Mouse (Mus musculus) hindbrain, embryonic 13.5 days (tissue): ENCODE measurements at regions not wholly inside any gene's neighbourhood (a gene's known extent, or its start where the extent isn't known, plus 50 kb on each side); places are given as distances from the start of the nearest gene placed in this dataset.

Experiments used
- ATAC-seq: fragments of 200-750 bp; cut with Nextera tagmentation; 2 replicates; pipeline ENCODE4 v1.8.0; 2017; ENCODE audit warnings: moderate TSS enrichment; ENCODE audit not compliant: low FRiP score
- H3K27ac ChIP-seq: fragments of 300-500 bp; sonication (generic); 2 replicates; pipeline ENCODE4 v1.5.1; 2015; ENCODE audit warnings: inconsistent platforms, mild to moderate bottlenecking, moderate library complexity
- H3K27me3 ChIP-seq: fragments of 300-500 bp; sonication (generic); 2 replicates; pipeline ENCODE4 v1.6.1; 2015; ENCODE audit warnings: mild to moderate bottlenecking, inconsistent platforms
- H3K36me3 ChIP-seq: fragments of 300-500 bp; sonication (generic); 2 replicates; pipeline ENCODE4 v1.6.1; 2015; ENCODE audit warnings: mild to moderate bottlenecking, inconsistent platforms
- H3K4me1 ChIP-seq: fragments of 300-500 bp; sonication (generic); replicated peaks from 2 replicates; pipeline ENCODE4 v1.6.1; 2015; ENCODE audit warnings: inconsistent platforms
- H3K4me2 ChIP-seq: fragments of 300-500 bp; sonication (generic); 2 replicates; pipeline ENCODE4 v1.6.1; 2015; ENCODE audit warnings: inconsistent platforms, mild to moderate bottlenecking, moderate library complexity
- H3K4me3 ChIP-seq: fragments of 300-500 bp; sonication (generic); 2 replicates; pipeline ENCODE4 v1.5.1; 2015; ENCODE audit warnings: mild to moderate bottlenecking, inconsistent platforms
- H3K9ac ChIP-seq: fragments of 300-500 bp; sonication (generic); 2 replicates; pipeline ENCODE4 v1.6.1; 2015; ENCODE audit warnings: mild to moderate bottlenecking, inconsistent platforms
- H3K9me3 ChIP-seq: fragments of 300-500 bp; sonication (generic); 2 replicates; pipeline ENCODE4 v1.6.1; 2016; ENCODE audit warnings: inconsistent platforms
- WGBS: fragments of 180-500 bp; shearing (Covaris S2); methylation state at CpG from one replicate; pipeline ENCODE4 v1.1.7; 2015; 5-methylcytosine and 5-hydroxymethylcytosine counted together

DNA sequence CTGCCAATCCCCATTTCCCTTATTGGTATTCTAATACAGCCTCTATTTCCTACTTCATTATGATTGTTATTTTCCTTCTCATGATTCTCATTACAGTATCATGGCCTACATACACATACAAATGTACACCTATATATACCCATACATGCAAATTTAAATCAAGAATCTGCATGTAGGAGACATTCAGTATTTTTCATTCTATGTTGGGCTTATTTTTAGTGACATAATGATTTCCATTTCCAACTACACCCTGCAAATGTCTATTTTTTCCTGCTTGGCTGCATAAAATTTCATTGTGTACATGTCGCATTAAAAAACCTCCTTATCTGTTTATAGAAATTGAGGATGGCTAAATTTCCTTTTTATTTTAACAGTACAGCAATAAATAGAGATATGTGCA lies 236.9 kb upstream of the Ghitm start:
- H3K4me2 ChIP-seq: no peak overlapping the region

DNA sequence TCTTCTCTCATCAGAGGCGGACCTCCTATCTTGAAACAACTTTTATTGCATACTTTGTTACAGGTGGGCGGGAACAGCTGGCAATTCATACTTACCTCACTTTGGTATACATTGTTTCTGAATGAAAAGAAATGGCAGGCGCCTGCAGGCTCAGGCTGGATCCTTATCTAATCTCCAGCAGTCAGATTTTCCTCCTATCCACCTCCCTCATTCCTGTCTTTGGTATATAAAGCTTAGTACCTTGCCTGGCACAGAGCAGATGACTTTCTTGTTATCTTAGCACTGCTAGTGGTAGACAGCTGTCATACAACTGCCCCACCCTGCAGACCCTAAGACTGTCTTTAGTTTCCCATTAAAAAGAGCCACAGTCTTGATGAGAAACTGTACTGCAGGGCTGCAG lies 226.8 kb upstream of the Ghitm start:
- WGBS: 76% methylated on average over 3 of the region's 3 CpGs
- Histone ChIP-seq H3K4me3 (no peak overlapping the region), H3K27me3 (no peaks in the 10 kb centered on the region), H3K4me2 (no peak overlapping the region), H3K4me1 (no peaks in the 10 kb centered on the region), H3K27ac (no peak overlapping the region), H3K9me3 (no peaks in the 10 kb centered on the region), H3K9ac (no peak overlapping the region), H3K36me3 (no peaks in the 10 kb centered on the region)
- no peak for ATAC-seq

More for the DNA sequence above, 236.9 kb upstream of the Ghitm start:
- Histone ChIP-seq H3K27me3 (no peaks in the 10 kb centered on the region), H3K9ac (no peak overlapping the region), H3K27ac (no peak overlapping the region), H3K36me3 (no peaks in the 10 kb centered on the region), H3K9me3 (no peaks in the 10 kb centered on the region), H3K4me1 (no peaks in the 10 kb centered on the region), H3K4me3 (no peak overlapping the region)
- no peak for ATAC-seq
- 90% methylated on average over 1 of the region's 1 CpGs for WGBS

DNA sequence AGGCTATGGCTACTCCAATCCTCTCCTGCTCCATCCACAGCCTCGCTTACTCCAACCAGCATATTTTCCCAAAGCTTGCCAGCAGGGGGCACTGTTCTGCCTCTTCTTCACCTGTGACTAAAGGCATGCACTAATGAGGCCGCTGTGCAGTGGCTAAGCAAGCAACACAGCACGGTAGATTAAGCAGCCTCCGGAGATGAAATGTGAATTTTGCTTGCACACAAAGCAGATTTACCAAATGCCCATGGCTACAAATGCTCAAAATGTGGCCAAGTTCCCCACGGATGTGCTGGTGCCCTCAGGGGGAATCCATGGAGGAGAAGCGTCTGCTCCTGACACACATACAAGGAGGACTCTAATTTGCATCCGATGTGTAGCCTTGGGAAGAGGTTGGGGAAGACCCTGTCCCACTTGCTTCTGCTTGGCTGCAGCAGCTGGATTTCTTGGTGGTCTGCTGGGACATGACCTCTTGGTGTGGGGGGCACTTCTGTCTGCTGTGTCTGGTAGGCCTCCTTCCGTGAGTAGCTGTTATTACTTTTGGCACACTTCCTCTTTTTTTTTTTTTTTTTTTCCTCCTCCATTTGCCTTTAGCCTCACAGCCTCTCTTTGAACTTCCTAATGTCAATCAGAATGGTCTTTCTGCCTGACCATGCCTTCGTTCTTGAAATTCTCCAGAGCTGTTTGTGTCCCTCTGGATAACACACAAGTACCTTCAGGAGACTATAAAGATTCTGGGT lies 221.1 kb upstream of the Ghitm start:
- no peaks in the 10 kb centered on the region for H3K36me3 ChIP-seq
- no peaks in the 10 kb centered on the region for H3K9me3 ChIP-seq
- no peak overlapping the region for H3K27ac ChIP-seq
- 25% methylated on average over 9 of the region's 9 CpGs for WGBS
- no peak overlapping the region for H3K4me2 ChIP-seq
- H3K27me3 ChIP-seq: no peaks in the 10 kb centered on the region
- peak; percentile 92 for ATAC-seq
- no peaks in the 10 kb centered on the region for H3K4me1 ChIP-seq
- H3K4me3 ChIP-seq: no peak overlapping the region
- no peak overlapping the region for H3K9ac ChIP-seq

DNA sequence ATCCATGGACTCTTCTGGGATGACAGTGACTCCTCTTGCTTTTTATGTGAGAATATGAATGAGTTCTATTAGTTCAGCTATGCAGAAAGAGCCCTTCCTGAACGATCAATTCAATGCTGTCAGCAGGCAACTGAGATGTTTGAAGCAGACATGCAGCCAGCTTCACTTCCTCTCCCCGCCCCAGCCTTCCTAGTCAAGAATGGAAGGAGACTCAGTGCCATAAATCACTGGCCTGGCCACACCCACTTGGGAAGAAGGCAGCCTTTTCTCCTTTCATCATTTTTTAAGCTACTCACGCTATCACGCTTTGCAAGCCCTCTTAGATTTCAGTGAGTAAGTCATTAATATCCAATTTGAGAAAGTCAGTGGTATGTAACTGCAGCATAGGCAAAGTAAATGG lies 188.3 kb upstream of the Ghitm start:
- Histone ChIP-seq H3K27ac (no peak overlapping the region), H3K9me3 (no peaks in the 10 kb centered on the region), H3K4me2 (no peak overlapping the region), H3K9ac (no peak overlapping the region), H3K4me1 (peaks cover 5% of the 10 kb centered on the region; the same call in 1 of the 2 replicates), H3K27me3 (no peaks in the 10 kb centered on the region), H3K4me3 (no peak overlapping the region), H3K36me3 (no peaks in the 10 kb centered on the region)
- WGBS: 61% methylated on average over 4 of the region's 4 CpGs
- ATAC-seq: peak; percentile 59; the same call in 1 of the 2 replicates

DNA sequence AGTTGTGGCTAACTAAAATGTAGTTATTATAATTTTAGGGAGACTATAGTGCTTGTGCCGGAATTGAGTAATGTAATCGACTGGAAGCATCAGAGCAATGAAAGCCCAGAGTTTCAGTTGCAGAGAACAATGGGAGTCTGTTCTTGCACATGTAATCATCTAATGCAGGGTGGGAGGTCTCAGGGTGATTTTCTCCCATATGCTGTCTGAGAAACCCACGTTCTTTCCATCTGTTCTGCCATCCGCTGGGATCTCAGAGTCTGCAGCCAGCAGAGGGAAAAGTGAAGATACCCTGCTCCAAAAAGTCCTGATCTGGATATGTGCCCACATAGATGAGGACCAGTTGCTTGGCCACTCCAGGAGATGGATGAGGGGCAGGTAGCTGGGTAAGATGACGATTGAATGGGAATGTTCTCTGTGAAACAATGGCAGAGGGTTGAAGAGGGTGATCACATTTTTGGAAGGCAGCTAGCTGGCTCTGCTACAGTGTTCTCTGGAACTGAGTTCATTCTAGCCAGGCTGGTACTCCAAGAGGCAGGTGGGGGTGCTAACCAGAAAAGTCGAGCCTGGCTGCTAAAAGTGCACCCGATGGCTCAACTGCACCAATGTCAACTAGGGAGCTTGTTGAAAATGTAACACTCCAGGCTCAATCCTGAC lies 180.3 kb upstream of the Ghitm start:
- H3K9ac ChIP-seq: no peak overlapping the region
- H3K9me3 ChIP-seq: no peaks in the 10 kb centered on the region
- H3K27me3 ChIP-seq: no peaks in the 10 kb centered on the region
- no peaks in the 10 kb centered on the region for H3K4me1 ChIP-seq
- no peak overlapping the region for H3K4me3 ChIP-seq
- H3K27ac ChIP-seq: 0 out of 2 replicates have a peak overlapping the region, but pooled peaks have one; percentile 6
- H3K4me2 ChIP-seq: no peak overlapping the region
- 67% methylated on average over 7 of the region's 7 CpGs for WGBS
- no peaks in the 10 kb centered on the region for H3K36me3 ChIP-seq
- ATAC-seq: peak; percentile 36

DNA sequence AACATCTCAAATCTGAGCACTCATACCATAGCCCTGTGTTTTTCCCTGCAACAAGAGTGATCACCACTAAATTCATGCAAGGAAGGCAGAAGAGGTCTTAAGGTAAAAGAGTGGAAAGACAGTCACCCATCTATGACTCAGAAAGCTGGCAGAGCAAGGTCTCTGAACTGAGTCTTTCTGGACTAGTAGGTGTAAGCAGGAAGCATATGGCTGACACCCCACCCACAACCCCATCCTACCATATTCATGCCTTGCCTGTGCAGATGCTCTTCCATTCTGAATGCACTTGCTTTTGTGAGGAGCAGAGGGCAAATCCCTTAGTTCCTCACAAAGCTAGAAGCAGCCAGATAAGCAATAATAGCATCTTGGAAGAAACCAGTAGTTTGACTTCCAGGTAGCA lies 178.8 kb upstream of the Ghitm start:
- Histone ChIP-seq H3K9ac (no peak overlapping the region), H3K4me1 (no peaks in the 10 kb centered on the region), H3K4me2 (no peak overlapping the region), H3K4me3 (no peak overlapping the region), H3K9me3 (no peaks in the 10 kb centered on the region), H3K36me3 (no peaks in the 10 kb centered on the region), H3K27ac (no peak overlapping the region), H3K27me3 (no peaks in the 10 kb centered on the region)
- no peak for ATAC-seq

DNA sequence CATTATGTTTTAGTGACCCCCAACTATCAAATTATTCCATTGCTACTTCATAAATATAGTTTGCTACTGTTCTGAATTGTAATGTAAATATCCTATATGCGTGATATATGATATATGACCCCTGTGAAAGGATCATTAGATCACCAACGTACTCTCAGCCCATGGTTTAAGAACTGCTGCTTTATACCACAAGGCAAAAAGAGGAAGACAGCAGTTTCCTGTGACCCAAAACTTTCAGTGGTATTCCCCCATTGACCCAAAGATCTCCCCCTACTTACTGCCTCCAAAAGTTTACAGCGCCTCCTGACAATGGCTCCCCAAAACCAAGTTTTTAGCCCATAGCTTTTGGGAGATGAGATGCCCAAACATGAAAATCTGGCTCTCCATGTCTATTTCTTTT lies 177.8 kb upstream of the Ghitm start:
- no peaks in the 10 kb centered on the region for H3K36me3 ChIP-seq
- H3K4me2 ChIP-seq: no peak overlapping the region
- H3K27ac ChIP-seq: no peak overlapping the region
- no peaks in the 10 kb centered on the region for H3K4me1 ChIP-seq
- H3K9ac ChIP-seq: no peak overlapping the region
- WGBS: 87% methylated on average over 3 of the region's 3 CpGs
- no peaks in the 10 kb centered on the region for H3K27me3 ChIP-seq
- ATAC-seq: no peak
- no peaks in the 10 kb centered on the region for H3K9me3 ChIP-seq
- H3K4me3 ChIP-seq: no peak overlapping the region

DNA sequence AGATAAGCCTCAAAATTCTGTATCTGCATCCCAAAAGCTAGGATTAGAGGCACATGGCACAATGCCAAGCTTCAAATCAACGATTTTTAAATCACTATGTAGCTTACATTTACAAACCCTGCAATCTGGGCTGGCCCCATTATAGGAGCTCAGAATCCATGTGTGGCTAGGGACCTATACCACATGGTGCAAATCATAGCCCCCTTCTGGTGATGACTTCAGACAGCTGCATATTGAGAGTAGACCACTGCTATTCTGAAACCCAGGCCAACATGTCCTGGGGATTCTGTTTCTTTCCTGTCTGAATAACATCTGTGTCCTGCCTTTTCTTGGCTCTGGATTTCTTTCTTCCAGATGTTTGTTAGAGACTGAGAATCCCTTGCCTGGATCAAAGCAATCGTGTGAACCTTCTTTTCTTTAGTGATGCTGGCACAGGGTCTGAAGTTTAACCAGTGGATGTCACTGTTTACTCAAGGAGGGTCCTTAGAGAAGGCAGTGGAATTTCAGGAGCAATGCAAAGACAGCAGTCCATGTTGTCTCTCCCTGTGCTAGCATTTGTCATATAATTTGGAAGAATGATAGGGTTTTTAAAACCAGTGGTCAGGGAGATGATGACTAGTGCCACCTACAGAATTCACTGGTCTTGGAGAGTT lies 171.7 kb upstream of the Ghitm start:
- no peaks in the 10 kb centered on the region for H3K27me3 ChIP-seq
- H3K4me2 ChIP-seq: no peak overlapping the region
- no peak overlapping the region for H3K9ac ChIP-seq
- H3K9me3 ChIP-seq: no peaks in the 10 kb centered on the region
- no peak overlapping the region for H3K4me3 ChIP-seq
- peak; percentile 63; the same call in 1 of the 2 replicates for ATAC-seq
- WGBS: 61% methylated on average over 2 of the region's 2 CpGs
- H3K27ac ChIP-seq: no peak overlapping the region
- H3K4me1 ChIP-seq: no peaks in the 10 kb centered on the region
- H3K36me3 ChIP-seq: no peaks in the 10 kb centered on the region

DNA sequence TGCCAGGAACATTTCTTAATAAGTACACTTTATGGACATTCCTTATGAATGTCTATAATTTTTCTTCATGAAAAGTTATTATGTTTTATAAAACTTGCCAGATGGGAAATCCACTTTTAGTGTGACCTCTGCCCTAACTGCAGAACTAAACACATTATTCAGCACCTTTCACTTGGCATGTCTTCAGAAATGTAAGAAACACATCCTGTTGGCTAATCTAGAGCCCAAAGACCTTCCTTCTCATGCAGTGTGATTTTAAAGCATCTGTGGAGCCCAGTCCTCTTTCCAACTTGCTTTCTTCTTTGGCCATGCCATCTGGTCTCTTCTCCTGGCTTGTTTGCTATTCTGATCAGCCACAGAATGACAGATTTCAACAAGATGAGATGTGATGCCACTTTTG lies 163.6 kb upstream of the Ghitm start:
- ATAC-seq: no peak
- no peak overlapping the region for H3K4me3 ChIP-seq
- H3K27me3 ChIP-seq: no peaks in the 10 kb centered on the region
- no peaks in the 10 kb centered on the region for H3K9me3 ChIP-seq
- H3K9ac ChIP-seq: no peak overlapping the region
- H3K36me3 ChIP-seq: no peaks in the 10 kb centered on the region
- H3K4me2 ChIP-seq: no peak overlapping the region
- H3K4me1 ChIP-seq: no peaks in the 10 kb centered on the region
- H3K27ac ChIP-seq: no peak overlapping the region

DNA sequence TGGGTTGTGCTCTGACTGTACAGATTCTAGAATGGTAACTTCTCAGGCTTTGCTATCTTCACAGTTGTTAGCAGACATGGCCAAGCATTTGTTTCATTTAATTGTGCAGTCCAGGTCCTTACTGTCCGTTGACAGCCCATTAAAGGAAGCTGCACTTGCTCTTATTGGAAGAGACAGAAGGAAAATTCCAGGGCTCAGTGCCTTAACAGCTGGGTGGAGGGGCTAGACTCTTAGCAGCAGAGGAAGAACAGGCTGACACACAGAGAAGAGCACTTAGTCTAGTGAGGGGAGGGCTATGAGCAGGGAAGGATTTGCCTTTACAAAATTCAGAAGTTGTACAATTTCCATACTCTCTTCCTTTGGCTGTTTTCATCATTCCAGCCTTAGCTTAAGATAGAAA lies 161.5 kb upstream of the Ghitm start:
- H3K27ac ChIP-seq: no peak overlapping the region
- H3K27me3 ChIP-seq: no peaks in the 10 kb centered on the region
- H3K9me3 ChIP-seq: no peaks in the 10 kb centered on the region
- WGBS: 70% methylated on average over 1 of the region's 1 CpGs
- ATAC-seq: no peak
- no peak overlapping the region for H3K4me3 ChIP-seq
- H3K4me2 ChIP-seq: no peak overlapping the region
- no peak overlapping the region for H3K9ac ChIP-seq
- peaks cover 7% of the 10 kb centered on the region for H3K4me1 ChIP-seq
- no peaks in the 10 kb centered on the region for H3K36me3 ChIP-seq

DNA sequence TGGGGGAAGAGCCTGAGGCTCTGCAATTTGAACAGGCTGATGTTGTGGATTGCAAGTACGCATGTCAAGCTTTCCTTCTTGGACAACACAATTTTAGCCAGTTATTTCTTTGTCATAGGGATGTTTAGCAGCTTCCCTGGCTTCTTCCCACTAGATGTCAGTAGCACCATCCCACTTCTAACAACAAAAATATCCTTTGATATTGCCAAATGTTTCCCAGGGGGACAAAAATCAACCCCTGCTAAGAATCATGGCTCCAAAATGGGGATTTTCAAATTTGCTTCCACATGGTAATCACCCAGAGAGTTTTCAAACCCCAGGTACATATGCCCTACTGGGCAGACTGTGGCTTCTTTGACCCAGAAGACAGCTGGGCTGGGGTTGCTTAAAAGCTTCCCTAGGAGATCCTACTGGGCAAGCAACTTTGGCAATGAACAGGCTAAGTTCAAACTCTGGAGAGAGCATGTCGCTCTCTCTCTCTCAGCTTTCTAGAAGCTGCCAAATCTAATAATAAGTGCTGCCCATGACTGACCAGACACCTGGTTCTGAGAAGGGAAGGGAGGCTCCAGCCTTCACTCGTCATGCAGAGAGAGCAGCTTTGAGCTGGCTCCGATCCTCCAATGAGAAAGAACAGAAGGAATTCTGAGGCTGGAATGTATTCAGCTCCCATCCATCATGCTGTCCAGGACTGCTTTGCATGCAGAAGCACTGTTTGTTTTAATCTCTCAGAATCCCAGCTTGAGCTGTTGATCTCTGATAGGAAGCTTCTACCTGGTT lies 157.2 kb upstream of the Ghitm start:
- Histone ChIP-seq H3K4me3 (no peak overlapping the region), H3K9me3 (no peaks in the 10 kb centered on the region), H3K4me2 (no peak overlapping the region), H3K4me1 (peaks cover 7% of the 10 kb centered on the region), H3K9ac (no peak overlapping the region), H3K27me3 (no peaks in the 10 kb centered on the region), H3K27ac (no peak overlapping the region), H3K36me3 (no peaks in the 10 kb centered on the region)
- ATAC-seq: peak; percentile 85
- 42% methylated on average over 4 of the region's 4 CpGs for WGBS

DNA sequence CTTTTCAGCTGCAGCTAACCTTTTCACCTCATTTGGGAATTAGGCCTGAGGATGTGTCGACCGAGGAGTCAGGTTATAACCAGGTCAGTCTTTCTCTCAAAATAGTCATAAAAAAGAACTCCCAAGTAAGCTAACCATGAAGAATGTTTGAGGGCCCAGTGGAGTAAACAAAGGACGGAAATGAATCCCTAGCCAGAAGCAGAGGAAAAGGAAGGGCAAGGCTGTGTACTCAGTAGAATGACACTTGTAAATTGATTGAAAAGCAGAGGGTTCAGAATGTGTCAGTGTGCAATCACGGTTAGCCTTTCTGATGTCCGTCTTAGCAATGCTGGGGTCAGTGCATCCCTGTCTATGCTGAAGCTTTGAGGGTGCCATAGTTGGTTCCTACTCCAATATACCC lies 149.3 kb upstream of the Ghitm start:
- 50% methylated on average over 5 of the region's 5 CpGs for WGBS
- no peak overlapping the region for H3K27ac ChIP-seq
- H3K4me2 ChIP-seq: no peak overlapping the region
- H3K9me3 ChIP-seq: no peaks in the 10 kb centered on the region
- H3K4me1 ChIP-seq: no peaks in the 10 kb centered on the region; the same call in 1 of the 2 replicates
- no peaks in the 10 kb centered on the region for H3K36me3 ChIP-seq
- H3K9ac ChIP-seq: no peak overlapping the region
- no peak overlapping the region for H3K4me3 ChIP-seq
- ATAC-seq: no peak
- H3K27me3 ChIP-seq: no peaks in the 10 kb centered on the region
